Mouse (Mus musculus): ENCODE measurements around the gene Taar7a. TPM values are rescaled to one million over a fixed set of nuclear protein-coding genes. Genes with fewer than 3 reads are reported as not detected.

The Taar7a gene
- polyA plus RNA-seq (2015; fragmentation: Nextera tagmentation; extraction: Ambion mirVana), result not detected in 2 replicates

DNA sequence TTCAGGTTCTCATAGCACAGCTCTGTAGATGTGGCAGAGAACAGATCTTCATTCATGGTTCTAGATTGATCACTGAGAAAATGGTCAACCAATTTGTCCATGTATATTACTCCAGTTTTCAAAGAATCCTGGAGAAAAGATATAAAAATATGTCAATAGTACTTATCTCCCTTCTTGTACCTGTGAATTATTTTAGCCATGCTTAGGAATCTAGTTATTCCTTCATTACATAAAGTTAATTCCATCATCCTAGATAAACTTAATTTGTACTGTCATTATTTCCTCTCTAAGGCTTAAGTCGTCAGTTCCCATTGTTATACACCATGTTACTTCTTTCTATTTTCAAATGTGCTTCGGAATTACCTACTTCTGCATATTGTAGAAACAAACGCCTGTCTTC is at the start of gene Taar7a:
Taar7a (minus strand) TSS at position 101 of the 400 bp plus-strand sequence.
- Histone ChIP-seq H3K27ac (no peak within 1 kb of the TSS), H3K9me3 (no peaks in the 10 kb centered on the region), H3K4me2 (no peak within 1 kb of the TSS), H3K4me3 (no peak within 1 kb of the TSS), H3K9ac (no peak within 1 kb of the TSS), H3K4me1 (no peaks in the 10 kb centered on the region), H3K27me3 (no peaks in the 10 kb centered on the region), H3K36me3 (no peaks in the 10 kb centered on the region)
- 83% methylated on average over 3 of the region's 3 CpGs for WGBS
- ATAC-seq (ENCODE audit: borderline replicate concordance, extremely low read depth, low FRiP score, low TSS enrichment), result no peak

DNA sequence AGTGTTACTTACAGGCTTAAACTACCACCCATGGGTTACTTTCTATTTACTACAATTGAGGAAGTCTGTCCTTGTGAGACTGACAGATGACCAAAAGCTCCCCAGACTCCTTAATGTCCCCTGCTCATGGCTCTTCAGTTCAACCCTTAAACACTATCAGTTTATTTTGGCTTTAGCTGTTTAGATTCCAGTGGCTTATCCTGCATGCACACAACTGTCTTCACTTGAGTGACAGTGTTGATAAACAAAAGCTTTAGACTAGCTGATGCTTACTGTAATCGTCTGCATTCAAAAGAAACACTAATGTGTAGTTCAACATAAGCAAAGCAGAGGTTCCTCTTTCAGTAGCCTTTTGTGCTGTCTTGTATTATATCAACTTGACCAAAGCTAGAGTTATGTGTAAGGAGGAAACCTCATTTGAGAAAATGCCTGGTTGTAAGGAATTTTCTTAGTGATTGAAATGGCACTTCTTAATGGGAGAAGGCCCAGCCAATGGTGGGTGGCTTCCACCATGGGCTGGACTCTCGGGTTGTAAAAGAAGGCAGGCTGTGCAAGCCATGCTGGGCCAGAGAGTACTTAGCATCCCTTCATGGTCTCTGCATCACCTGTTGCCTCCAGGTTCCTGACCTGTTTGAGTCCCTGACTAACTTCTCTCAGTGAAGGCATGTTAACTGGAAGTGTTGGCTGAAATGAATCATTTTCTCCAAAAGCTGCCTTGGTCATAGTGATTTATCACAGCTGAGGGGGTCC is 47.0 kb upstream of the Taar7a start:
- ATAC-seq (ENCODE audit: borderline replicate concordance, extremely low read depth, low FRiP score, low TSS enrichment), result no peak
- WGBS, result 41% methylated on average over 2 of the region's 2 CpGs
- H3K27ac ChIP-seq, result no peak overlapping the region
- H3K9me3 ChIP-seq, result no peaks in the 10 kb centered on the region
- no peak overlapping the region for H3K9ac ChIP-seq
- H3K4me1 ChIP-seq, result no peaks in the 10 kb centered on the region
- H3K4me3 ChIP-seq, result no peak overlapping the region
- H3K27me3 ChIP-seq, result no peaks in the 10 kb centered on the region
- H3K36me3 ChIP-seq, result no peaks in the 10 kb centered on the region
- no peak overlapping the region for H3K4me2 ChIP-seq

DNA sequence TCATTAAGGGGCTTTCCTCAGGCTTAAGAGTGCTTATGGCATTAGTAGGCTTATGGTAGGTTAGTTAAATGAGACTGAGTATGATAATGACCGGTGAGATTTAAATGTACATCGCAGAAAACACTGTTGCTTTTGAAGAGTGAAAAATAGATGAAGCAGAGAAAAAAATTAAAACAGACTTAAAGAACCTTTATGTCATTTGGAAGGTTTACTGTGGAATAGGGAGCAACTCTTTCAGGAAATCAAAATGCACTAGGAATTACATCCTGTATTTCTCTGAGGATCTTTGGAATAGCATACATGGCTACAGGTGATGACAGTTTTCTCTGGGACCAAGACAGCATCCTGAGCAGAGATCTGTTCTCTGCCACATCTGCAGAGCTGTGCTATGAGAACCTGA is 44.0 kb upstream of the Taar7a start, which contains the start of gene Taar7e:
Taar7e (plus strand) TSS at position 301 of the 400 bp plus-strand sequence.
- H3K4me2 ChIP-seq, result no peak within 1 kb of the TSS
- no peaks in the 10 kb centered on the region for H3K36me3 ChIP-seq
- H3K9me3 ChIP-seq, result no peaks in the 10 kb centered on the region
- H3K4me1 ChIP-seq, result no peaks in the 10 kb centered on the region
- no peaks in the 10 kb centered on the region for H3K27me3 ChIP-seq
- ATAC-seq (ENCODE audit: borderline replicate concordance, extremely low read depth, low FRiP score, low TSS enrichment), result no peak
- H3K9ac ChIP-seq, result no peak within 1 kb of the TSS
- H3K4me3 ChIP-seq, result no peak within 1 kb of the TSS
- no peak within 1 kb of the TSS for H3K27ac ChIP-seq
- WGBS, result 80% methylated on average over 2 of the region's 2 CpGs

DNA sequence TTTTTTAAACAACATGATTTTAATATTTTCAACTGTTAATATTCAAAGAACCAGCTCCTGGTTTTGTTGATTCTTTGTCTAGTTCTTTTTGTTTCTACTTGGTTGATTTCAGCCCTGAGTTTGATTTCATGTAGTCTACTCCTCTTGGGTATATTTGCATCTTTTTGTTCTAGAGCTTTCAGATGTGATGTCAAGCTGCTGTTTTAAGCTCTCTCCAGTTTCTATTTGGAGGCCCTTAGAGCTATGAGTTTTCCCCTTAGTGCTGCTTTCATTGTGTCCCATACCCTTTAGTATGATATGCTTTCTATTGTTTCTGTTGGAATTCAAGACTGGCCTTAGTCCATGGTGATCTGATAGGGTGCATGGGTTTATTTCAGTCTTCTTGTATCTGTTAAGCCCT is 38.1 kb upstream of the Taar7a start:
- no peak for ATAC-seq (ENCODE audit: borderline replicate concordance, extremely low read depth, low FRiP score, low TSS enrichment)
- no peaks in the 10 kb centered on the region for H3K27me3 ChIP-seq
- H3K9me3 ChIP-seq, result no peaks in the 10 kb centered on the region
- no peaks in the 10 kb centered on the region for H3K4me1 ChIP-seq
- no peak overlapping the region for H3K27ac ChIP-seq
- no peaks in the 10 kb centered on the region for H3K36me3 ChIP-seq
- no peak overlapping the region for H3K9ac ChIP-seq
- H3K4me2 ChIP-seq, result no peak overlapping the region
- no peak overlapping the region for H3K4me3 ChIP-seq

DNA sequence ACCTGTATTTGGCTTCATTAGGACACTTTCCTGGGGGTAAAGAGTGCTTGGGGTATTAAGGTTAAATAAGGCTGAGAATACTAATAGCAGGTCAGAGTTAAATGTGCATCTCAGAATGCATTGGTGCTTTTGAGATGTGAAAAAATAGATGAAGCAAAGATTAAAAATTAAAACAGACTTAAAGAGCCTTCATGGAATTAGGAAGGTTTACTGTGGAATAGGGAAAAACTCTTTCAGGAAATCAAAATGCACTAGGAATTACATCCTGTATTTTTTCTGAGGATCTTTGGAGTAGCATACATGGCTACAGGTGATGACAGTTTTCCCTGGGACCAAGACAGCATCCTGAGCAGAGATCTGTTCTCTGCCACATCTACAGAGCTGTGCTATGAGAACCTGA is 33.6 kb upstream of the Taar7a start, which contains the start of gene Taar7d:
Taar7d (plus strand) TSS at position 301 of the 400 bp plus-strand sequence.
- no peak within 1 kb of the TSS for H3K9ac ChIP-seq
- ATAC-seq (ENCODE audit: borderline replicate concordance, extremely low read depth, low FRiP score, low TSS enrichment), result no peak
- H3K27me3 ChIP-seq, result no peaks in the 10 kb centered on the region
- H3K4me3 ChIP-seq, result no peak within 1 kb of the TSS
- H3K36me3 ChIP-seq, result no peaks in the 10 kb centered on the region
- H3K4me1 ChIP-seq, result no peaks in the 10 kb centered on the region
- no peak within 1 kb of the TSS for H3K27ac ChIP-seq
- no peak within 1 kb of the TSS for H3K4me2 ChIP-seq
- no peaks in the 10 kb centered on the region for H3K9me3 ChIP-seq

DNA sequence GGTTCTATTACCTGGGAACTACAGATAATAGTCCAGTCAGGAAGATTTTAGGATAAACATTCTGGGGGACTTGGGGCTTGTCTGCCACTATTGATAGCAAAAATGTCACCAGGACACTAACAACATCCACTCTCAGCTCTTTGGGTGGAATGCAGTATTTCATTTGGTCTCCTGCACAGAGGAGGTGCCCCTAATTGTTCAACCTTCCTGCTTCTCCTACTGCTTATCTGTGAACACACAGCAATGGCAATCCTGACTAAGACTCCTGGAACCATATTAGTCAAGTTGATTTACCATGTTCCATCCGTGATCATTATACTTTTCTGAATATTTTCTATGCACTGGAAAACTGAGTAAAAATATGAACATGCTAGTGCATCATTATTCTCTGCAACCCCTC is 14.9 kb upstream of the Taar7a start:
- Histone ChIP-seq H3K27ac (no peak overlapping the region), H3K4me3 (no peak overlapping the region), H3K36me3 (no peaks in the 10 kb centered on the region), H3K9me3 (no peaks in the 10 kb centered on the region), H3K4me1 (no peaks in the 10 kb centered on the region), H3K9ac (no peak overlapping the region), H3K4me2 (no peak overlapping the region), H3K27me3 (no peaks in the 10 kb centered on the region)
- no peak for ATAC-seq (ENCODE audit: borderline replicate concordance, extremely low read depth, low FRiP score, low TSS enrichment)
- 71% methylated on average over 1 of the region's 1 CpGs for WGBS

DNA sequence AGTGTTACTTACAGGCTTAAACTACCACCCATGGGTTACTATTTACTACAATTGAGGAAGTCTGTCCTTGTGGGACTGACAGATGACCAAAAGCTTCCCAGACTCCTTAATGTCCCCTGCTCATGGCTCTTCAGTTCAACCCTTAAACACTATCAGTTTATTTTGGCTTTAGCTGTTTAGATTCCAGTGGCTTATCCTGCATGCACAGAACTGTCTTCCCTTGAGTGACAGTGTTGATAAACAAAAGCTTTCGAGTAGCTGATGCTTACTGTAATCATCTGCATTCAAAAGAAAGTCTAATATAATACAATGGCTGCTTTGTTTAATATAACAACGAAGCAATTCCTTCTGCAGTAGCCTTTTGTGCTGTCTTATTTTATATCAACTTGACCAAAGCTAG is 13.8 kb upstream of the Taar7a start:
- Histone ChIP-seq H3K9me3 (no peaks in the 10 kb centered on the region), H3K27me3 (no peaks in the 10 kb centered on the region), H3K36me3 (no peaks in the 10 kb centered on the region), H3K4me1 (no peaks in the 10 kb centered on the region), H3K9ac (no peak overlapping the region), H3K27ac (no peak overlapping the region), H3K4me2 (no peak overlapping the region), H3K4me3 (no peak overlapping the region)
- WGBS, result 29% methylated on average over 2 of the region's 2 CpGs
- no peak for ATAC-seq (ENCODE audit: borderline replicate concordance, extremely low read depth, low FRiP score, low TSS enrichment)

DNA sequence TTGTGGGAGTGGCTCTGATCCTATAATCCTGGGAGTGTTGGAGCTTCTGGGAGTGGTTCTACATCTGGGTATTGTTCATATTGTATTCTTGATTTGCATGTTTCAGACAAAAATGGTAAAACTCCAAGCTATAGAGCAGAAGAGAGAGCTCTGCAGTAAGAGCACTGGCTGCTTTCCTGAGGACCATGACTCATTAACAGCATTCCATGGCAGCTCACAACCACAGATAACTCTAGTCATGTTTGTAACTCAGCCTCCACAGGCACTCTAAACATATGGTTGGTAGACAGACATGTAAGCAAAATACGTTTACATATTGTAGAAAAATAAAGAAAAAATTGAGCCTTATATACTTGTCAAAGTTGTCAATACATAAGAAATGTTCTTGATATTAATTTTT is 13.2 kb upstream of the Taar7a start:
- Histone ChIP-seq H3K4me1 (no peaks in the 10 kb centered on the region), H3K27ac (no peak overlapping the region), H3K9ac (no peak overlapping the region), H3K4me2 (no peak overlapping the region), H3K9me3 (no peaks in the 10 kb centered on the region), H3K36me3 (no peaks in the 10 kb centered on the region), H3K27me3 (no peaks in the 10 kb centered on the region), H3K4me3 (no peak overlapping the region)
- 52% methylated on average over 1 of the region's 1 CpGs for WGBS
- no peak for ATAC-seq (ENCODE audit: borderline replicate concordance, extremely low read depth, low FRiP score, low TSS enrichment)

DNA sequence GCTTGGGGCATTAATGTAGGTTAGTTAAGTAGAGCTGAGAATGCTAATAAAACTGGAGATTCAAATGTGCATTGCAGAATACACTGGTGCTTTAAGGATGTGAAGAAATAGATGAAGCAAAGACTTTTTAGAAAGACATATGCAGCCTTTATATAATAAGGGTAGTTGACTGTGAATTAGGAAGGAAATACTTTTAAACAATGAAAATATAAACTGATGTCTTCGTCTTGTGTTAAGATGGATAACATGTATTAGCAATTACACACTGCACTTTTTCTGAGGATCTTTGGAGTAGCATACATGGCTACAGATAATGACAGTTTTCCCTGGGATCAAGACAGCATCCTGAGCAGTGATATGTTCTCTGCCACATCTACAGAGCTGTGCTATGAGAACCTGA is 6.4 kb upstream of the Taar7a start, which contains the start of gene Taar7b:
Taar7b (plus strand) TSS at position 301 of the 400 bp plus-strand sequence.
- no peaks in the 10 kb centered on the region for H3K36me3 ChIP-seq
- no peak within 1 kb of the TSS for H3K27ac ChIP-seq
- ATAC-seq (ENCODE audit: borderline replicate concordance, extremely low read depth, low FRiP score, low TSS enrichment), result no peak
- no peaks in the 10 kb centered on the region for H3K27me3 ChIP-seq
- no peak within 1 kb of the TSS for H3K4me2 ChIP-seq
- no peak within 1 kb of the TSS for H3K9ac ChIP-seq
- no peaks in the 10 kb centered on the region for H3K4me1 ChIP-seq
- 73% methylated on average over 1 of the region's 1 CpGs for WGBS
- H3K4me3 ChIP-seq, result no peak within 1 kb of the TSS
- no peaks in the 10 kb centered on the region for H3K9me3 ChIP-seq

DNA sequence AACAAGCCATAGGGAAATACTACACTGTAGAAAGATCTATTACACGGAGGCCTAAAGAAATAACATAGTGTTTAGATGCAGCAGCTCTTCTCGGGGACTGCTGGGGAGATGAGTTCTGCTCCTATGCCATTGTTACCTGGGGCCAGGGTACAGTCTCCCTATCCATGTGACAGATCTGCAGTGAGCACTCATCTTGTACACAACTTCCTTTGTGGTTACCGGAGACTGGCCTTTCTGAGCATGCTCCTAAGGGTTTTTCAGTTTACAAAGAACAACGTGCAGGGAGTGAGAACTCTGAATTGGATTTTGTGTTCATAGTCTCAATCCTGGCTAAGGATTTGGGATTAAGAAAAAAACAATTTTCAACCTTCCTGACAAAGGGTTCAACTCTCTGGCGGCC is 6.9 kb downstream of the Taar7a start:
- no peak for ATAC-seq (ENCODE audit: borderline replicate concordance, extremely low read depth, low FRiP score, low TSS enrichment)
- H3K36me3 ChIP-seq, result no peaks in the 10 kb centered on the region
- no peak overlapping the region for H3K4me3 ChIP-seq
- no peak overlapping the region for H3K4me2 ChIP-seq
- 80% methylated on average over 5 of the region's 5 CpGs for WGBS
- no peaks in the 10 kb centered on the region for H3K4me1 ChIP-seq
- no peaks in the 10 kb centered on the region for H3K27me3 ChIP-seq
- H3K27ac ChIP-seq, result no peak overlapping the region
- H3K9ac ChIP-seq, result no peak overlapping the region
- no peaks in the 10 kb centered on the region for H3K9me3 ChIP-seq

DNA sequence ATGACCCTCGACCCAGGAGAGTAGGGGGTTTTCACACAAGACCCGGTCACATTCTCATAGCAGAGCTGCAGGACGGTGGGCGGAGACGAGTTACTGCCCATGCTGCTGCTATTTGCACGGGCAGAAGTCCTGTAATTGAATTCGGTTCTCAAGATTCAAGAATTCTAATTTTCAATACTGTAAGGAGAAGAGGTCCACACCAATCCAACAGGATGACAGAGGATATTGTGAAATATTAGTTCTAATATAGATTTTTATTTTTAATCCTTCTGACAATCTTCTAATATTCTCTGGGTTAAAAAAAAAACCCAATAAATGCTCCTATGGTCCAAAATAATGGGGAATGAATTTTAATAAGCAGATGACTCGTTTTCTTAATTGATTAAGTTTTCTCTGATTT is 7.7 kb downstream of the Taar7a start, which contains the start of gene Taar6:
Taar6 (minus strand) TSS at position 101 of the 400 bp plus-strand sequence.
- H3K4me3 ChIP-seq, result no peak within 1 kb of the TSS
- no peak within 1 kb of the TSS for H3K27ac ChIP-seq
- H3K27me3 ChIP-seq, result no peaks in the 10 kb centered on the region
- no peak for ATAC-seq (ENCODE audit: borderline replicate concordance, extremely low read depth, low FRiP score, low TSS enrichment)
- 68% methylated on average over 8 of the region's 8 CpGs for WGBS
- H3K36me3 ChIP-seq, result no peaks in the 10 kb centered on the region
- H3K9me3 ChIP-seq, result no peaks in the 10 kb centered on the region
- no peak within 1 kb of the TSS for H3K4me2 ChIP-seq
- no peak within 1 kb of the TSS for H3K9ac ChIP-seq
- H3K4me1 ChIP-seq, result no peaks in the 10 kb centered on the region

DNA sequence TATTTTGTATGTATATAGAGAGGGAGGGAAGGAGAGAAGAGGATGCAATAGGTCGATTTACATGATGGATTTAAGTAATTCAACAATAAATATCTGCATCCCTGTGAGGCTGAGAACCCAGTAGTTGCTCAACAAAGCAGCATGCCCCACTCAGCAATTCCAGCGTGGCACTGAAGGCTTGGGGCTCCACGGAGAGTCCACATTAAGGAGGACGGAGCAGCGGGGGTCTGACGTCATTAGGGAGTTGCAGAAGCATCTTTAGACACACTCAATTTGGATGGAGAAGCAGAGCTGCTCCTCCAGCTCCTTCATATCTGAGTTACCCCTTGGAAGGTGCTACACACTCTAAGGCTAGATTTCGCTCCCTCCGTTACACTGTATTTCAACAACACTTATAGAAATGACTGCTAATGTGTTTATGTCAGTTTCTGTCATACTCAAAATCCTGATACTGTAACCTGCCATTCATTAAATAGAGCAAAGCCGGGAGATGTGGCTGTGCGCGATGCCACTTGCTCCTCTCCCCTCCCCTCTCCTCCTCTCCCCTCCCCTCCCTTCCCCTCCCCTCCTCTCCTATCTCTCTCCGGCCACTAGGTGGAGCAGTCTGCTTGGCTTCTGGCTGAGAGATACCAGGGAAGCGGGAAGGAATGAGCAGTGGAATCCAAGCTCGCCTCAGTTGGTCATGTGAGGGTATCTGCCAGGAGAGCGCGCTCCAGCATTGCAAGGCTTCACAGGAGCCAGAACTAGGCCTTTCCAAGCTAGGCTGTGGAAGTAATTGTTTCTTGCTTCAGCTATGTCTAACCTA is 14.2 kb downstream of the Taar7a start:
- peak; percentile 57 for ATAC-seq (ENCODE audit: borderline replicate concordance, extremely low read depth, low FRiP score, low TSS enrichment)
- WGBS, result 34% methylated on average over 16 of the region's 16 CpGs
- Histone ChIP-seq H3K9ac (no peak overlapping the region), H3K4me2 (no peak overlapping the region), H3K4me3 (no peak overlapping the region), H3K9me3 (no peaks in the 10 kb centered on the region), H3K27ac (no peak overlapping the region), H3K36me3 (no peaks in the 10 kb centered on the region), H3K4me1 (no peaks in the 10 kb centered on the region), H3K27me3 (no peaks in the 10 kb centered on the region)
